24 mouse cellular contexts compared by ENCODE assay signal in the genomic region with DNA sequence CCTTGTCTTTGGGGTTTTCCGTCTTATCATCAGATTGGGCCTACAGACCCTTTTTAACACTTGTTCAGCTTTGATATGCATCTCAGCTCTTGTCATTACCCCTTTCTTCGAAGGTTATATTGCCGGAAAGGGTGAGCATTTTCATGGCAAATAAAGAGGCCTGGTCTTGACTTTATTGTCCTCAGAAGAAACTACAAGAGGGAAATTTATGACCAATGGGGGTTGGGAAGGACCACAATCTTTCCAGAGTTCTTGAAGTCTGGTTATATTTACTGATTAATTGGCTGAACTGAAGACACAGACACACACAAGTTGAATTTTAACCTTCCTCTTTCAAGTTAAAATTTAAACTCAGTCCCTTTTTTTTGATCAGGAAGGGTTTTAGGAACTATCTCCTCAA. TPM values are rescaled to one million over a fixed set of nuclear protein-coding genes. Genes with fewer than 3 reads are reported as not detected.
"Had no signal": no experiment of that assay in that cellular context is flagged by ENCODE, and none has a peak within 500 bp of the region (broad histone marks: within the 10 kb centered on the region; RNA-seq: fewer than 3 reads in every experiment).

No protein-coding gene starts in this region.

- H3K36me3 ChIP-seq: midbrain, embryonic 10.5 days; midbrain, embryonic 12.5 days; neural tube, embryonic 13.5 days; neural tube, embryonic 15.5 days had no signal

- H3K27ac ChIP-seq: midbrain, embryonic 10.5 days; midbrain, embryonic 12.5 days; neural tube, embryonic 13.5 days; neural tube, embryonic 15.5 days had no signal

- H3K9me3 ChIP-seq: midbrain, embryonic 10.5 days; midbrain, embryonic 12.5 days; neural tube, embryonic 13.5 days; neural tube, embryonic 15.5 days had no signal

- H3K4me3 ChIP-seq: midbrain, embryonic 10.5 days; midbrain, embryonic 12.5 days; myocyte; neural tube, embryonic 13.5 days; neural tube, embryonic 15.5 days had no signal

- ATAC-seq: midbrain, embryonic 16.5 days had no signal

- DNase-seq: lung, embryonic 14.5 days; lung, postnatal 10 days; lung, postnatal 4 days; midbrain, embryonic 14.5 days; retina, postnatal 1 day; right cerebral cortex, adult 18-20 months; right cerebral cortex, postnatal 25 days; right cerebral cortex, postnatal 4 days; spleen, adult 18-20 months; thymus, adult 18-20 months; thymus, postnatal 14 days; thymus, postnatal 36 days had no signal

- H3K4me2 ChIP-seq: lung, embryonic 14.5 days; midbrain, embryonic 12.5 days; neural tube, embryonic 13.5 days; neural tube, embryonic 15.5 days had no signal

- H3K9ac ChIP-seq: lung, embryonic 14.5 days; midbrain, embryonic 12.5 days; neural tube, embryonic 13.5 days; neural tube, embryonic 15.5 days had no signal

RNA-seq across cellular contexts. Expression of a gene that starts 4.7 kb away (rescaled TPM):
- polyA plus RNA-seq: lung, embryonic 14.5 days; lung, embryonic 16.5 days; midbrain, embryonic 10.5 days; midbrain, embryonic 12.5 days; midbrain, embryonic 14.5 days; midbrain, embryonic 16.5 days; myocyte; neural tube, embryonic 11.5 days; neural tube, embryonic 13.5 days; neural tube, embryonic 15.5 days; small intestine, adult 2 months; stomach, embryonic 14.5 days; stomach, embryonic 16.5 days; thymus, postnatal 0 days had no signal
